Mouse (Mus musculus): ENCODE measurements around the gene Slco3a1.
A peak's percentile ranks its signal among the peaks of the same experiment; 100 is the strongest.
"Not testable (repeated sequence)": the region's sequence is repeated elsewhere in the genome, so short reads cannot be mapped to it uniquely, and the experiment has no call there.

The Slco3a1 gene

DNA sequence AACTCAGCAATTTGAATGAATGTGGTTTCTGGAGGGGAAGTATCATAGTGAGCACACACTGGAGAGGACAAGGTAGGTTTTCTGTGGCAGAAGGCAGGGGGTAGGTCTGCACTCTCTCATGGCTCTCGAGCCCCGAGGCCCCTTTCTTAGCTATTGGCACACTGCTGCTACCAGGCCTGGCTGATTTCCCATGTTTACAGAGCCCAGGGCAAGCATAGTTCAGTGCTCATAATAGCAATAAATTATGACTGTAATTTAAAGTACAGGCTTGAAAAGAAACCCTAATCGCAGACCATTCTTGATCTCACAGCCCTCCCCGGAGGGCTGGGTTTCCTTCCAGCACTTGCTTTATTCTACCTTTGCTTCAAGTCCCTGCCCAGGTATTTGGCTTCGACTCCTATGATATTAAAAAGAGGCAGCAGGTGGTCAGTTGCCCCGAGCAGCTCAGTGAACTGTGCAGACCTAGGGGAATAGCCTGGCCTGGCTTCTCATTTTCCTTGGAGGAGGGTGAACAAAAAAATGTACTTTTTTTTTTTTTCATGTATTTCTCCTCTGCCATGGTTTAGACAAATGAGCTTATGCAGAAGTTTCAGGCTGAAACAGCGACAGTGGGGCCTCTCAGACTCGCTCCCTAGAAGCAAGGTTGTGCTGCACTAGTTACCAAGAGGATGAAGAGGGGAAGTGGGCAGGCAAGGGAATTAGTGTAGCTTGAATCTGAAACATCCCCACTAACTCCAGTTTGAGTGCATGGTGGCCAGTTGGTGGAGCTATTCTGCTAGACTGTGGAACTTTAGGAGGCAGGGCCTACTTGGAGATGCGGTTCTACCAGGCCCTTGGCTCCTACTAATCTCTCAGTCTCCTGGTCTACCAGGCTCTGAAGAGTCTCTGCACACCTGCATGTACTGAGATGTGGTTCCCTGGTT, 130.4 kb downstream of the Slco3a1 start:
- peak; percentile 64 for DNase-seq

DNA sequence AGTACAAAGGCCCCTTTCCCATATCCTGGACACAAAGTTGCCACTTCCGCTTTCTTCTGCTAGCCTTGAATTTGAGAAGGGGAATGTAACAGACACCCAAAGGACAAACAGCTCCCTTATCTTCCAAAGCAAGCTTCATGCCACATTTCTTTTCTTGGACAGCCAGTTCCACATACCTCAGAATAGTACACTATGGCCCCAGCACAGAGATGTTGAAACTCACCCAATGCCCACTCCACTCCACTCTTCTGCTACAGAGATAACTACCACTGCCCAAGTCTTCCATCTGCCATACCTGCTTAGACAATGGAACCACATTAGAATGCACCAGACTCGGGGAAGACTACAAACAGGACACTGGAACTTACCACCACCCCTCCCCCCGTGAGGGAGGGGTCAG, 131.3 kb downstream of the Slco3a1 start:
- DNase-seq = no peak

DNA sequence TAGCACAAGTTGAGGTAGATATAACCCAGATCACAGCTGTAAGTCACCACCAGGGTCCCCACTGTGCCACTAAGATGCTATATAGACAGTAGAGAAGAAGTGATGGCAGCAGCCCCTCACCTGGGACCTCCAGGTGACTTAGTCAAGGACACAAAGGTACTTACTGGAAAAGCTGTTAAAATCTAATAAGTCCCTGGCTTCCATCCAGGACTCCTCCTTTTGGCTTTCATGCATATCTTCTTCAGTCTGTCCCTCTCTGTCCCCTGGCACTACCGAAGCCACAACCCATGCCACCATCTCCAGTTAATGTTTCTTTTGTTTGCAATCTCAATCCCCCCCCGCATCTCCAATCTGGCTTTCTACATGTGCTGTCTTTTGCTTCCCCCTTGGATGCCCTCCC, 131.8 kb downstream of the Slco3a1 start:
- DNase-seq = no peak

DNA sequence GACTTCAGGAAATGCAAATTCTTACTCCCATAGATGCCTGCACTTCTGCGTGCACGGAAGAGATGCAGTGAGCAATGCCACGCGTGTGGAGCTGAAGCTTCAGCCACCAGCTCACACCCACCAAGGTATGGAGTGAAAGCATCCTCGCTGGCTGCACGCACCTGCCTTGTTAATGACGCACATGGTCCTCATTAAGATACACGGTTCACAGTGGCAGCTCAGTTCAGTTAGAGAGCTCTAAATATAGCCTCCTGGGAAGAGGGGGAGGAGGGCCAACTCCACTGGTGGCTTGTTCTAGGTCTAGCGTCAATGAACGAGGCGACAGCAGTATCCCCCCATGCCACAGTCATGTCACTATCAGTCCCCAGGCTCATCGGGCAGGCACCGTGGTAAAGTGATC, 132.6 kb downstream of the Slco3a1 start:
- DNase-seq = no peak

DNA sequence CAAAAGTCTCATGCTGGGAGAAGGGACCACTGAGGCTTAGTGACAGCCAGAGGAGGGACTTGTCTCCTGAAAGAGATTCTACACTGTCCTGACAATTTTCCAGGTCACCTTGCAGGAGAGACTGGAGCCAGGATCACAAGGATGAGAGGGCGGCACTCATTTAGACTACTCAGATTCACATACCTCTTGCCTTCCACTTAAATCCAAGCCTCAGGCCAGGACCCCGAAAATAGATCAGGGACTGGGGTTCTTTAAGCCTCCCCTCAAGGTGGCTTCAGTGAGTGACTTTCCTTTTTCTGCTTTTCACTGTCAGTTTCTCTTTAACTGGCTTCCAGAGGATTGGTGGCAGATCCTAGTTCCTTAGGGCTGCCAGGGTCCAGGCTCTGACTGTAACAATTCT, 133.0 kb downstream of the Slco3a1 start:
- DNase-seq = no peak

DNA sequence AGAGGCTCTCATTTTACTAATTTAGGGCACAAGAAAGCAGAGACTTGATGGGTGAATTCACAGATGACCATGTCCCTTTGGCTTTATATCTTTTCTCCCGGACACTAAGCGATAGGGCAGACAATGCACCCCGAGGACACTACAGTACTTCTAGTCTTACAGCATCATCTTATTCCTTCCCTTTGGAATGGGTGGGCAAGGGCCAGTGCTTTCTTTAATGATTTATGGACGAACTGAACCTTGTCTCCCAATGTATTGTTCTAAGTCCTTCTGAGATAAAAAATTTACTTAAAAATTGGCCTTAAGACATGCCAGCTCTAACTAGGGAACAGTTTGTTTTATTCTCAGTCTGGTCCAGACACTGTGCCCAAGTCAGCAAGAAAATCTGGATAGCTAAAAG, 134.9 kb downstream of the Slco3a1 start:
- DNase-seq = no peak

DNA sequence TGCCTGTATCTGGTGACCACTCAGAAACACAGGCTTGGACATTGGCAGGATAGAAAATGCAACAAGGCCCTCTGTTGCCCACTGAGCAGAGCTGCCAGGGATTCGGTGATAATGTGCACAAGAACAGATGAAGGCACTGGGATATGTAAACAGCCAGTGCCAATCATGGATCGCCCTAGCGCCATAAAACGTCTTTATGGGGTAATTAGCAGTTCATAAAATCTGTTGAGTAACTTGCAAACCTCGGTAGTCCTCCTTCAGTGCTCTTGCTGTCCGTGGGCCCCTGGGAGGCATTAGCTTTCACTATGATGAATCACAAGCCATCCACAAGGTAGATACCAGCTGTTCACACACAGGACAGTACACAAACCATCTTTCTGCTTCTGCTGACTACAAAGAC, 137.6 kb downstream of the Slco3a1 start:
- DNase-seq = no peak

DNA sequence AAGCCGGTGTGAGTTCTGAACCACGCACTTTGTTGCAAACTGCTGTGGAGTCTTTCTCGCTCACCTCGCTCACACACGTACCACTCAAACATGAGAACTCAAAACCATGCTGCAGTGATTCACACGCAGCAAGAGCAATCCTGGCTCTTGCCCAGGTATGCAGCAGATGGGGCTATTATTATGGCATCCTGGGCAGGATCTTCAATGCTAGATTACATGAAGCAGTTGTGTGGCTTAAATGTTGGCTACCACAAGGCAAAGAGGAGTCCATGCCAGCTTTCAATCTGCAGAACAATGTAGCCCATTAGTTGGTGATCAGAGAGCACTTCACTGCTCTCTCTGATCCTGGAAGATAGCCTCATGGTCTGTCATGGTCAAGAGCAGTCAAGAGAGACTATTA, 139.3 kb downstream of the Slco3a1 start:
- no peak for DNase-seq

DNA sequence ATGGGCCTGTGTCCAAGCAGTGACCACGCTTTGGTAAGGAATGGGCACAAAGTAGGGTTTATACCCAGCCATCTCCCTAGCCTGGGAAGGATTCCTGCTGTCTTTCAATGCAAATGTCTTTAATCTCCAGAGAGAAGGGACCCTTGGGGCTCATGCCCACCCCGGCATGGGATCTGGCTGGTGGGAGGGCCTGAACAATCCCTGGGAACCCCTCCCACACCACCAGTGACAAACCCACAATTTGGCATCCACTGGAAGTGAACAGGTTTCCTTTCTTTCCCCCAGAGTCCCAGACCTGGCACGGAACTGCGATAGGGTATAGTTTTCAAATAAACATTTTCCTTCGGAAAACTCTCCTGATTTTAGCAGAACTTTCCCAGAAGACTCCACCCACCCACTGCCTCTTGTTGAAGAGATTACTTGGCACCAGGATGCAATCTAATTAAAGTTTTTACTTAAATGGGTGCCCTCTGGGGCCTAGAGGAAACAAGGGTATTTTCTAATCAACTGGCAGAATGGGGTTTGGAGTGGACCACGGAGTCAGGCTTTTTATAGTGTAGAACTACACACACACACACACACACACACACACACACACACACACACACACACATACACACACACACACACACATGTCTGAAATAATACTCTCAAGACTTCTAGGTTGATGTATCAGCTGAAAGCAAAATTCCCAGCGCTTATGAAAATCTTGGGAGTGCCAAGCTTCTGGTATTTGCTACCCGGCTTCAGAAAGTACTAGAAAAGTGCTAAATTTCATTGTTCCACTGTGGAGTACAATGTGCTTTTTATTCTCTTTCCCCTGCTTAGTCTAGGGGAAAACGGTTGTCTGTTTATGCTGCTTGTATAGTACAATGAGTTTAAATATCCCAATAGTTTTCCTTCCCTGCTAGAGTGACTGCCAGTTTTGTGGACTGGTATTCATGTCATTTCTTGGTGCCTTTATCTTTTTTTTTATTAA, 140.6 kb downstream of the Slco3a1 start:
- DNase-seq = no peak

DNA sequence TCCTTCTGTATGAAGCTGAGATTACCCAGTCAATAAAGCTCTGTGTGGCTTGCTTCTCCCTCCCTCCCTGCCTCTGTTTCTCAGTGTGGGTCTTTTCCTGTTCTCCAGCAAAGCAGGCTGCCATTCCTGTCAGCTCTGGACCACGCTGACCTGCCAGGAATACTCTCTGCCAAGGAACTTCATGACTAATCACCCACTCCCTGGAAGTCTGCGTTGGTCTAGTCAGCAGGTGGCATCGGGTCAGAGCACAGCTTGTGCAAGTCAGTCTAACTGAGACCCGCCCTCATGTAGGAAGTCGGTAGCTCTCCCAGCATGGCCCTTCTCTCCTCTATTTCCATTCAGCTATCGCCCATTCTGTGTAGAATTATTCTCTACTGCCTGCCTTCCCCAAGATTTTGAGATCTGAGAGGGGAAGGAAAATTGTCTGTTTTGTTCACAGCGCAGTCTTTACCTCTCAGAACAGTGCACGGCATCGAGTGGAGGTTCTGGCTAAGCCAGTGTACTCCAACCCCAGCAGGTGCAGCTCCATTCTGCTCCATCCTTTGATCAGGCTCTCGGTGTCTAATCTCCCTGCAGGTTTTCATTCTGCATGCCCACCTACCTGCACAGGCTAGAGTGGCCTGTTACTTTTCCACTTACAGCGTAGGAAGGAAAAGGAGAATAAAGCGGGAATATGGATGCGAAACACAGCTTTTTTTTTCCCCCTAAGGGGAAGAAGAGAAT, 145.8 kb downstream of the Slco3a1 start:
- DNase-seq = no peak

DNA sequence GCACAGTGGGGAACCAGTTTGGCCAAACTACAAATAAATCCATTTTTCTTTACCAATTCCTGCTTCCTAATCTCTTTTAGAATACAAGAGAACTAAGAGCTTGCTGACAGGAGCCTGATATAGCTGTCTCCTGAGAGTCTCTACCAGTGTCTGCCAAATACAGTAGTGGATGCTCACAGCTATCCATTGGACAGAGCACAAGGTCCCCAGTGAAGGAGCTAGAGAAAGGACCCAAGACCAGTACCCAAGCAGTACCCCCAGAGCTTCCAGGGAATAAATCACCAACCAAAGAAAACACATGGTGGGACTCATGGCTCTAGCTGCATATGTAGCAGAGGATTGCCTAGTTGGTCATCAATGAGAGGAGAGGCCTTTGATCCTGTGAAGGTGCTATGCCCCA, 146.7 kb downstream of the Slco3a1 start:
- not testable (repeated sequence) for DNase-seq

DNA sequence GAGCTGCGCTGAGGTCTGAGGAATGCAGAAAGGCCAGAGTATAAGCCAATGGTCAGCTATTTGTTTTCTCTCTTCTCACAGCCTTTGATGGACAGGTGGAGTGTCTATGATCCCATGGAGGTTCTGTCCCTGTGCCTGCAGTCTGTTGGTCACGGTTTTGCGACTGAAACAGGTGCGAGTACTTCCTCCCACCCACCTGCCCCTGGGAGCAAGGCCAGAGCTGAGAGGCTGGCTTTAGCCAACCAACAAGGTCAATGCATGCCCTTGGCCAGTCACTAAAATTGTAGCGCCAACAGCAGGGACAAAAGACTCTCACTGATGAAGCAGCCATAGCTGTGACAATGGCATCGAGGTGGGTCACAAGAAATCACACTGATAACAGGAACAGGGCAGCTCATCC, 154.9 kb downstream of the Slco3a1 start:
- no peak for DNase-seq

DNA sequence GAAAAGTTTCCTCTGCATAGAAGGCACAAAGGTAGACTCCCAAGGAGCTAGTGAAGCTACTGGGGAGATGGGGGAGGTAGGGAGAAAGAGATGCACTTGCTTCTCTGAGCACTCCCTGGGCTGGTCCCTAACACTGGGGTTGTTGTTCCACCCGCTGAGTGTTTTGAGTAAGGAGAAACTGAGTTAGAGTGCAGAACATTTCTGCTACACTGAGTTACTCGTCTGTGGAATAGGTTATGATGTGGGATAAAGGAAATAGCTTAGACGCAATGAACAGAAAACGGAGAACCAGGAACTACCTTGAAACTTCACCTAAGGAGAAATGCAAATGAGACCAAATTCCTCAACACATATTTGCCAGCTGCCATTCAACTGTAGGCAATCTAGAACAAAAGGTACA, 155.4 kb downstream of the Slco3a1 start:
- DNase-seq = no peak

DNA sequence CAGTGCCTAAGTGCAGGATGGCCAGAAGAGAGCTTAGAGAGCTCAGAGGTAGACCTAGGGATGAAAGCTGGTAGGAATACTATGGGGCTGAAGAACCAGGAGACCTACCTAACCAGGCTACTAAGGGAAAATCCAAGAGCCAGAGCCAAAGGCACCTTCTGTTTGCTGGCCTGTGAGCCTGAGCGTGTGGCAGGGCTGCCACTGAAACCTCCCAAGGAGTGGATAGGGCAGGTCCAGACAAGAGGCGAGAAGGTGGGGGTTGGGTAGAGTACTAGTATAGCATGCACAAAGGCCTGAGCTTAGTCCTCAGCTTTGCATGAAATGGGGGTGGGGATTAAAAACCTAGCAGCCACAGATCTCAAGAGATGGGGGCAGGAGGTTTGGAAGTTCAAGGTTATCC, 156.3 kb downstream of the Slco3a1 start:
- DNase-seq = no peak

DNA sequence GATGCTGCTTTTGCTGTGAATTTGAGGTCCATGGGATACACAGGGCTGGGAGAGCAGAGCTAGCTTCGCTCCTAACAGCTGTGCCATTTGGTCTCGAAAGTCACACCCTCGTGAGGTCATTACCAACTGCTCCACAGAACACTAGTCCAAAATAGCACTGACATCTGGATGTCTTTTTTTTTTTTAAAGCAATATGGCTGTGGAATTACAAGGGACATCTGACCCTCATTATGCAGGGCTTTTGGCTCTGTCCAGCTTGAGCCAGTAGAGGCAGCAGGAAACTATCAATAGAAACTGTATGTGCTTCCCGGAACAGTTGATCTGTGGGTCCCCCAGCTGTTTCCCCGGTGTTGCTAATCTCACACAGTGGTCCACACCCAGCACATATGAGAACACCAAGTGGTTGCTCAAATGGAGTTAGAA, 163.1 kb downstream of the Slco3a1 start:
- no peak for DNase-seq

DNA sequence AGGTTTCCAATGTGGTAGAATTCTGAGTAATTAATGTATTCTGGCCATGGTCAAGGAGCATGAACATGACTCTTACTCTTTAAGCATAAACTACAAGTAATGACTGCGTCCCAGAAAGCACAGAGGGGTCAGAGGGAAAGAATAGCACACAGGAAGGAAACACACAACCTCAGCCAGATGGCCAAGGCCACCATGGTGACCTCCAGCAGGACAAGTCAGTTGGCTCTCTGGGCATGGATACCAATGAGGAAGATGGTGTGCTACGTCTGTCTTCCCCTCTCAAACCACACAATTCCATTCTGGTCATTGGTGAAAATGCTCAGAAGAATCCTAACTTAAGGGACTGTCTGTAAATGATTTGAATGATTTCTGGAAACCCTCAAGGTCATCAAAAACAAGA, 165.0 kb downstream of the Slco3a1 start:
- DNase-seq = no peak

DNA sequence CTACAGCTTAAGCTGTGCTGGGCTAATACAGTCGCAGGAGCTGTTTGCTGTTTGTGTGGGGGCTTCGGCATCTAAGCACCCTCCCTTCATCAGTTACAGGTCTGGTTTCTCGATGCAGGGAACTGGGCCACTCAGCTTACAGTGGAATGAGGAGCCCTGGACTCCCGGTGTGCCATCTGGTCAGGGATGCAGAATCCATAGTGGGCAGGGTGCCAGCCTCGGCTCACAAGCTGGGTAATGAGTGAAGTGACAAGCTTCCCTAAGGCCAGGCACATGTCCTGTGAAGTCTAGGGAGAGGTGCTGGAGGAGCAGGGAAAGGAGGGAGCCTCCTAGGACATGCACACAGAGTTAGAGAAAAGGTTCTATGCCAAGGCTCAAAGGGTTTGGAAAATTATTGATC, 168.3 kb downstream of the Slco3a1 start:
- no peak for DNase-seq

DNA sequence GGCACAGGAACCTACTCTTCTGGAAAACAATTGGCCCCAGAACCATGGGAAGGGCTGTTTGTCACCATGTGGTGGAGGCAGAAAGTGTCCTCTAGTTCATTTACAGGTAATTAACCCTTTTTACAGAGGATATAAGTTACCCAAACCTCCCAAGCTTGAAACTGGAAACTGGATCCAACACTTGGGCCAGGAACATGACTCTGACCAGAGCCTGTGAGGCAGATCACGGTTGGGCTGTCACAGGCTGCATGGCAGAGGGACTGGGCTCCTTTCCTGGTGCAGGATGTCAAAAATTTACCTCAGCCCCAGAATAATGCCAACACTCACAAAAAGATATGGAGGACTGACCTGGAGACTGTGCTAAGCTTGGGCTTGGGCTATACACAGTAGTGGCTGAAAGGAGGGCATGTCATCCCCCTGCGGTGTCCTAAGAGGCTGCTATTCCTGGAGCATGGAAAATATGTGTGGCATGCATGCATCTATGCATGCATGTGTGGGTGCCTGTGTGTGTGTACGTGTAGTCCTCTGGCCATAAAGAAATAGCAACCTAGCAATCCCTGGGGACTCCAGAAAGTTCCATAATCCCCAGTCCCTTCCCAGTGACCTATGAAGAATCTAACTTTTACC, 171.4 kb downstream of the Slco3a1 start:
- no peak for DNase-seq

DNA sequence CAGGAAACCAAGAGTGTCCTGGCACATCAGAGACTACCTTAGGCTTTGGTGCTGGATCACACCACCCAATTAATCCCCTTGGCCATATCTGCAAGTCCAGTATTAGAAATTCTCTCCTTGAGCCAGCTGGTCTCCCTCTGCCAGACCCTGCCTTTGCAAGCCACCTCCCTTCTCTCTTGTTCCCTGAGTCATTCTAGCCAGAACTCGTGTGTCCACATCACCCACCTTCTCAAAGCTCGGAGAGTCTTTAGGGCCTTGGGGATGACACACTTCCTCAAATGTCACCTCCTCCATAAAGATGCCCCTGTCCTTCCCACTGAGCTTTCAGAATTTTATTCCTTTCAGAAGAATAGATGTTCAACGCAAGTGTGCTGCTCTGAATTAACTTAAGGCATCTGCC, 172.3 kb downstream of the Slco3a1 start:
- no peak for DNase-seq

DNA sequence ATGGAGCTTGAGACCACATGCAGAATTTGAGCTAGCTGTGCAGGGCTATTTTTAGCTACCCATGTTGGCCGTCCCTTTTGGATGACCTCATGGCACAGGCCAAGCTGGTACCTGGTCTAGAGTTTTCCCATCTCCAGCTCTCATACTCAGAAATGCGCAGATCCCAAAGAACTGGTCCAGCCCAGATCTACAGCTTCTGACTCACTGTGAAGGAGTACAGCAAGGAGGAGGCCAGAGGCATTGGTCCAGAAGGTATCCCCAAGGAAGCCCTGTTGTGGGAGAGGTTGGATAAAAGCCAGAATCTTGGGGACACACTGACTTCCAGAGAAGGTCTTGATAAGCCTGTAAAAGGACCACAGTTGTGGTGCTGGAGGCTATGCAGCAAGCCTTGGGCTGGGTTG, 172.7 kb downstream of the Slco3a1 start:
- DNase-seq = no peak

DNA sequence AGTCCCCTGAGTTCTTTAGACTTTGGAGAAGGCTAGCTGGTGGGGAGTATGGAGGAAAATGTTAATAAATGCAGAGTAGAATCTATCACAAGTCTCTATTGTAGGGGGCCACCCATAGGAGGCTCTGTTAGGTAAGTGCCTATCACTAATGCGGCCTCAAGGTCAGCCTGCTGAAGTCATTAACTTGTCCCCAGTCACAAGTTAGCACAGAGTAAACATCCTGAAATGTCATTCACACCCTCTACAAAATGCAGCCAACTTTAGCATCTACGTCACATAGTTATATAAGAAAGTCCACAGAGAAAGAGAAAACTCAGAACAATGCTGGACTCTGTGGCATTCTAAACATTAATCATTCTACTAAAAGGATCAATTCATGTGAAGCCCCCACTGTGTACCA, 173.5 kb downstream of the Slco3a1 start:
- no peak for DNase-seq

DNA sequence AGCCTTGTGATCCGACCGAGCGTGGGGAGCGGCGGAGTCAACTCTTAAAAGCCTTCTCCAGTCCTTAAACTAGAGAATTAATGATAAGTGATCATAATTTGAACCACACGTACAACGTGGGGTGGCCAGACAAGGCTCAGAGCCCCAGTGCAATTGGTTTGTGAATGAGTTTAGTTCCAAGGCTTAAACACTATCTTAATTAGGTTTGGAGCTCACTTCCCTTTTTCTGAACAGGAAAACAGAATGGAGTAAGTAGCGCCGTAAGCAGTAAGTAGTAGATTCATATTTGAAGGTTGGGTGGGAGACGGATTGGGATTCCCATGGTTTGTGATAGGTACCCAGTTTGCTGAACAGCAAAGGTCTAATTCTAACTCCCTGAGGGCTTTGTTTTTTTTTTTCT, 176.7 kb downstream of the Slco3a1 start:
- no peak for DNase-seq
